Mouse (Mus musculus) small intestine, adult 10 weeks (tissue): Measurements from ENCODE around the gene Eif3k. TPM values are rescaled to one million over a fixed set of nuclear protein-coding genes. Genes with fewer than 3 reads are reported as not detected.

Source experiments
- polyA plus RNA-seq: library from polyadenylated mRNA; stranded (reverse); fragments of 350-450 nt; fragmentation: Illumina TruSeq; extraction: RNeasy Lipid Tissue Mini Kit (QIAGEN cat#74804); gene quantifications from one replicate; pipeline ENCODE4 v1.2.3, GENCODE M21; 2014; ENCODE audit warnings: low replicate concordance

The Eif3k gene
- polyA plus RNA-seq, result 2.5 TPM

GRCm38 (mm10) chr7:28981651-28982273, at the start of gene Eif3k, which contains the start of gene Map4k1:
Gene Eif3k, minus strand, starts transcription at chr7:28981864.
Gene Map4k1, plus strand, starts transcription at chr7:28982050.

GRCm38 (mm10) chr7:28961927-28962670, 19.6 kb downstream of the Eif3k start, which contains the start of gene Actn4:
Gene Actn4, minus strand, starts transcription at chr7:28962340.

Other genes with a start within 250 kb of the Eif3k start
- gene Mrps12, start 240.0 kb downstream of the Eif3k start, polyA plus RNA-seq, result 6.5 TPM
- gene Sars2, start 239.9 kb downstream of the Eif3k start, polyA plus RNA-seq, result not detected
- not detected for gene Ccer2, start 225.7 kb downstream of the Eif3k start, polyA plus RNA-seq
- 9.9 TPM for gene Sirt2, start 215.1 kb downstream of the Eif3k start, polyA plus RNA-seq
- not detected for gene Nfkbib, start 214.4 kb downstream of the Eif3k start, polyA plus RNA-seq
- 1.6 TPM for gene Rinl, start 192.9 kb downstream of the Eif3k start, polyA plus RNA-seq
- gene Hnrnpl, start 173.3 kb downstream of the Eif3k start, polyA plus RNA-seq, result 238 TPM
- 2.9 TPM for gene Ech1, start 156.6 kb downstream of the Eif3k start, polyA plus RNA-seq
- 126 TPM for gene Lgals4, start 148.0 kb downstream of the Eif3k start, polyA plus RNA-seq
- not detected for gene Lgals7, start 118.0 kb downstream of the Eif3k start, polyA plus RNA-seq
- gene Capn12, start 100.4 kb downstream of the Eif3k start, polyA plus RNA-seq, result not detected
- 59.8 TPM for gene Actn4, start 19.5 kb downstream of the Eif3k start, polyA plus RNA-seq
- gene Map4k1, start 186 bp upstream of the Eif3k start, polyA plus RNA-seq, result 0.22 TPM
- gene Ryr1, start 143.3 kb upstream of the Eif3k start, polyA plus RNA-seq, result 0.04 TPM
- gene Rasgrp4, start 153.0 kb upstream of the Eif3k start, polyA plus RNA-seq, result 1.3 TPM
- gene Fam98c, start 174.4 kb upstream of the Eif3k start, polyA plus RNA-seq, result 14.6 TPM
- gene Ggn, start 188.3 kb upstream of the Eif3k start, polyA plus RNA-seq, result not detected
- gene Spred3, start 188.5 kb upstream of the Eif3k start, polyA plus RNA-seq, result 2.2 TPM
- 40.1 TPM for gene Psmd8, start 198.8 kb upstream of the Eif3k start, polyA plus RNA-seq
- gene Catsperg1, start 232.2 kb upstream of the Eif3k start, polyA plus RNA-seq, result 0.41 TPM